Mouse (Mus musculus) left cerebral cortex, adult 2 months (tissue): ENCODE measurements at regions not wholly inside any gene's neighbourhood (a gene's known extent, or its start where the extent isn't known, plus 50 kb on each side); places are given as distances from the start of the nearest gene placed in this dataset.

Experiments
- DNase-seq, 2 experiments: peaks; one replicate each; pipeline ENCODE4 v3.0.0; 2021 to 2022; ENCODE audit warnings: low spot score in 2 of 2, mixed read lengths in 1 of 2; ENCODE audit errors: extremely low spot score in 1 of 2
- H3K27ac ChIP-seq: fragments of 200-600 bp; 2 replicates; pipeline ENCODE4 v1.8.1; 2022
- H3K4me3 ChIP-seq: fragments of 200-600 bp; 2 replicates; pipeline ENCODE4 v1.8.1; 2022
- CTCF ChIP-seq: fragments of 200-600 bp; IDR thresholded peaks from 2 replicates; pipeline ENCODE4 v1.8.1; 2022; ENCODE audit warnings: antibody characterized with exemption, mild to moderate bottlenecking, moderate library complexity
- intact Hi-C: fragments of 180-260 bp; cut with DNase I; formaldehyde crosslinking; loops from one replicate; pipeline ENCODE4 v1.15.1; 2025

DNA sequence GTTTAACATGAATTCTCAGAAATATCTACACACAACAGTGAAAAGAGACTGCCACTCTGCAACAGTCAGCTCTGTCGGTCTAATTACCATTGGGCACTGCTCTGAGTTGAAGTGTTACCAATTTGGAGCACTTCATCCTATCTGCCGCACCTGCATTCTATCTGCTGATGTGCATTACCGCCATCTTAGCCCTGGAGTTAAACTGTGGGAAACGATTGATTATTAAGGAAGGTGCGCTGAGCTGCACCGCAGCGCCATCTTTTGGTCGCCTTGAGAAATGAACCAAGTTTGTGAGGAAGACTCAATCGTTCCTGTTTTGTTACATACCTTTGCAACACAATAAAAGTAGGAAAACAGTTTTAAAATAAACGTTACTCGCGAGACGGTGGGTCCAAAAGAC, 110.5 kb downstream of the Rergl start:
- no peak overlapping the region for H3K4me3 ChIP-seq
- intact Hi-C loops: loop anchor here (1.0 to 5.0 kb wide), 2 partner anchors 914 to 1219 kb away; no protein-coding TSS in a partner anchor
- DNase-seq: peak; percentile 54 to 55
- no peak overlapping the region for H3K27ac ChIP-seq
- TF ChIP-seq CTCF: peak; percentile 82

DNA sequence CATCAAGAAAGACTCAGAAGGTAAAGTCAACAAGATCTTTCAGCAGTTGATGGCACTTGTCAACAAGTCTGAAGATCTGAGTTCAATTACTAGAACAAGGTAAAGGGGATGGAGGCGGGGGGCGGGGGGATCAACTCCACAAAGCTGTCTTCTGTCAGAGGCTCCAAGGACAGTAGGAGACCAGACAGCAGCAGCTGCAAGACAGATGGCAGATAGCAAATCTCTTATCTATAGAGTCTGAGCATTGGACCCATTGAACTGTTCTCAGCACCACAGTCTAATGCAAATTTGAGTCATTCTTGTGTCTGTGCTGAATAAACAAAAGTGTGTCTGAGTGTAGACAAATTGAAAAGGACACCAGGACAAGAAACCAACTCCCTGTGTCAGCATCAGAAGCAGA, 150.8 kb downstream of the Rergl start:
- no peak overlapping the region for H3K4me3 ChIP-seq
- intact Hi-C loops: no loop called here
- no peak for TF ChIP-seq CTCF
- H3K27ac ChIP-seq: no peak overlapping the region
- DNase-seq: no peak

DNA sequence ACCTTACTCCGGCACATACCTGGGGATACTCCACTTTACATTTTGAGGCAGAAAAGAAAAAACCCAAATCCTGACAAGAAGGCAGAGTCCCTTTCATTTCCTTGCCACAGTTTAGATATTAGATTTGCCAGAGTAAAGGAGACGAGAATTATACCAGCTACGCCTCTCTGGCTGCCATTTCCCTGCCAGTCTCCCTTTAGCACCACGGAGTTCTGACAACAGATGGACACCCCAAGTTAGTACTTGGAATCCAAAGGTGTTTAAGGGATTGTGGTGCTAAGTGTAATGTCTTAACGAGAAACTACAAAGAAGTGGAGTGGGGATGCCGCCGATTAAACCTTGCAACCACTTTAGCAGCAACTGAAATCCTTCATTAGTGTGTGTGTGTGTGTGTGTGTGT, 176.6 kb downstream of the Rergl start:
- Histone ChIP-seq H3K4me3 (no peak overlapping the region), H3K27ac (no peak overlapping the region)
- TF ChIP-seq CTCF: no peak
- DNase-seq: no peak
- intact Hi-C loops: no loop called here

DNA sequence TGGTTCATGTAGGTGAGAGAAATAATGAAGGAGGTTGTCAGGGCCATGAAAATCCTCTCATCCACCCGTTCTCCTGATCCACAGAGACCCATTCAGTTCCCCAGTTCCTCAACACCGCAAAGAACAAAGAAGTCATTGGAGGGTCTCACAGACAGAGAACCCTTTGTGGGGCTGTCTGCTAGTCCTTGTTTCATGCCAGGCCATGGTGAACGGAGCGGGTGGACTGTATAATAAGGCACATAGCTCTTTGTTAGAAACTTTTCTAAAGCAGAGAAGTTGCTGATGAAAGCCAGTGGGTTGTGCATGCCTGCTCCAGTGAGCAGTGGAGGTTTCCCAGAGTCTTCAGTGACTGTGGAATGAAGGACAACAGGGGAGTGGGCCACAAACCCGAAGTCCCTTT, 194.1 kb downstream of the Rergl start:
- Histone ChIP-seq H3K27ac (no peak overlapping the region), H3K4me3 (no peak overlapping the region)
- TF ChIP-seq CTCF: no peak
- no peak for DNase-seq
- intact Hi-C loops: no loop called here

DNA sequence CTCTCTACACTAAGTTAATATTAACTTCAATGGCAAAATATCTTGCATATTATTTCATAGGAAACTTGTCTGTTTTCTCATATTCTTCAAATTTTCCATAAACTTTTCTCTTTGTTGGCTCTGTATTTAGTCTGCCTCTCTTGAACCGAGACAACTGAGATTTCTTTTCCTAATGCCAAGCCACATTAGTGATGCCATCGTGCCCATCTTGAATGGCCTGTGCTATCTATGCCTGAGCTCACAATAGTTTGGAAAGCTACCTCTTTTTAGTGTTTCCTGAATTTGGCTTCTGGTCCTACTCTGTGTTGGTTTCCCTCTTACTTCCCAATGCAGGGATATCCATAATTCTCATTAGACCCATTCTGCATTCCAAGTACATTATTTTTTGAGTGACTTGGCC, 197.5 kb downstream of the Rergl start:
- intact Hi-C loops: no loop called here
- no peak for TF ChIP-seq CTCF
- DNase-seq: no peak
- Histone ChIP-seq H3K27ac (no peak overlapping the region), H3K4me3 (no peak overlapping the region)

DNA sequence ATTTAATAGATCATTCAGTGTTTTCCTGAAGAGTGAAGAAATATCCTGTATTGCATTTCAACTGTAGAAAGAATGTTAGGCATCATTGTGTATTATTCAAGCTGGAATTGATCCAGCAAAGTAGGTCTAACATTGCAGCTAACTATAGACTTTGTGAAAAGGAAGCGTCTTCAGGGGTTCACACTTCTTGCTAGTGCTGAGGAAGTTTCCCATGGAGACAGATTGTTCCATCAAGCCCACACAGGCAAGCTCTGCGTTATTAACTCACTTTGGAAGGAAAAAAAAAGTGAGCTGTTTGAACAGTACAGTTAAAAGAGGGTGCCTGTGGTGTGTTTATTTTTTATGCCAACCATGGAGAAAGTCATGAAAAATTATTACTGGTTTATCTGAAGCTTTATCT, 206.1 kb downstream of the Rergl start:
- no peak overlapping the region for H3K4me3 ChIP-seq
- peak in 1 of 2 experiments; percentile 33 for DNase-seq
- H3K27ac ChIP-seq: peak overlapping the region; percentile 44; the same call in 1 of the 2 replicates
- intact Hi-C loops: no loop called here
- no peak for TF ChIP-seq CTCF

DNA sequence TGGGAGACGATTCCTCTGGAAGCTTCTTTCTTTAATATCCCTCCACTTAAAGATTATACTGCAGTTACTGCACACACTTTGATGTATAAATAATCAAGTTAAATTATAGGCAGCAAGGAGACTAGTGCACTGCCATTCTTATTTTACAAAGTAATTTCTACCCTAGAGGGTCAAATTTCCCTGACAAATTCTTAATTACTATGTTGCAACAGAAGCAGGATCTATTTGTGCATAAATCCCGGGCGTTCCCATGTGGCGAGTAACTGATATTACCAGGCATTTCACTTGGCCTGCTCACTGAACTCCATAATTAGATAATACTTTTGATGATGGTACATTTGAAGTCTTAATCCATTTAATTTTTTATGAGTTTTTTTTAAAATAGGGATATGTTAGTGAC, 222.7 kb downstream of the Rergl start:
- H3K27ac ChIP-seq: no peak overlapping the region
- no peak for TF ChIP-seq CTCF
- intact Hi-C loops: no loop called here
- no peak for DNase-seq
- H3K4me3 ChIP-seq: no peak overlapping the region

DNA sequence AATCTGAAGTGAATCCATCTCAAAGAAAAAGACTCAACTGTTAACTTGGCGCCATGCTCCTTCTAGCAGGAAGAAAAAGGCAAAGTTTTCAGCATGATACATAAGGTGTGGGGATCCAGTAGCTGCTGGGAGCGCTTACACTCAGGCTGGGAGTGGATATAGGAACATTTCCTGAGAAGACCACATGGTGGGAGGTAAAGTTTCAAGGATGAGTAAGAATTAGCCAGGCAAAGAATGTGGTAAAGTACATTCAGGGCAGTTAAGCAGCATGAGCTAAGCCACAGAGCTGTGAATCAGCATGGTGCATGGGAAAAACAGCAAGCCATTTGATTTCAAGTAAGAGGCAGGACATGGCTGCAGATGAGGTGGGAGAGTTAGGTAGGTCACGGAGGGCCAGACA, 226.3 kb downstream of the Rergl start:
- intact Hi-C loops: no loop called here

DNA sequence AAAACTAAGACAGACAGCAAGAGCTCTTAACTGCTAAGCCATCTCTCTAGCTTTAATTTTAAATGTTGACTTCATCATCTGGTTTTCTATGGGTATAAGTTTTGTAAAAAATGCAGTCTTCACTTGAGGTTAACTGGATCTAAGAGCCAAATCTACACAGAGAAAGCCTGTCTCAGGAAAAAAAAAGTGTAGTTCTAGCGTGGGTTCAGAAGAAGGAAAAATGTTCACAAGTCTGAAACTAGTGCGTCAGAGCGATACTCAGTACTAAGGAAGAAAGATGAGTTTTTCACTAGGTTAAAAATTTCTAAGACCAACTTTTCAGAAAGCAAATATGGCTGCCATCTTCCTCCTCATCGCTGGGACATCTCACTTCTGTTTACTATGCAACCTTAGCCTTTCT, 248.1 kb downstream of the Rergl start:
- intact Hi-C loops: loop anchor here (5.0 kb wide), 2 partner anchors 134 to 1081 kb away; no protein-coding TSS in a partner anchor
- no peak for DNase-seq
- Histone ChIP-seq H3K4me3 (no peak overlapping the region), H3K27ac (no peak overlapping the region; the same call in 1 of the 2 replicates)
- TF ChIP-seq CTCF: no peak

More for the DNA sequence above, 226.3 kb downstream of the Rergl start:
- Histone ChIP-seq H3K4me3 (no peak overlapping the region), H3K27ac (no peak overlapping the region)
- TF ChIP-seq CTCF: no peak
- DNase-seq: no peak

DNA sequence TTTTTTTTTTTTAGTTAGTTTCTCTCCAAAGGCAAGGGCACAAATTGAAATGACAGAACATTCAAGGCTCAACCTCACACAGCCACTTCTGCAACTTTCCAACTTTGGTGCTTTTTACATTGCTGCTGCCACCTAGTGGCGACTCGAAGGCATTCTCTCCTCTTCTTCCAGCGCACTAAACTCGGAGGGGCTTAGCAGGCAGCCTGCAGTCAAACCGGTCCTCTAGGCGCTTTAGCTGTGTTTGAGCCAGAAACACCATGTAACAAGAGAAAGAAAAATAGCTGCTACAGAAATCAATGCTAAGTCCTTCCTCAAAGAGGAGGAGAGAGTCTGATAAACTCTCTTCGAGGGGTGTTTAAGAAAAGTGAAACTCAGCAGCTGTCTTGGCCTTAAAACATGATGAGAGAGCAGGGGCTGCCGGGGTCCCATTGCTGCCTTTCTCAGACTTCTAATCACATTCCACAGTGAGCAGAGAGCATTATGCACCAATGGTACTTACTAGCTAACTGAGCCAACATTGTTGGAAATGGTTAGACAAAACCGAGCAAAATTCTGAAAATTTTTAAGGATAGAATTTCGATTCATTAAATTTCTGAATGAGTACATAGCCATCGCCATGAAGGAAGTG, 252.7 kb downstream of the Rergl start:
- Histone ChIP-seq H3K27ac (no peak overlapping the region), H3K4me3 (peak overlapping the region; percentile 9; the same call in 1 of the 2 replicates)
- peak; percentile 65 to 72 for DNase-seq
- intact Hi-C loops: loop anchor here (1.0 kb wide), 1 partner anchor 772 kb away; no protein-coding TSS in a partner anchor
- peak; percentile 77 for TF ChIP-seq CTCF

DNA sequence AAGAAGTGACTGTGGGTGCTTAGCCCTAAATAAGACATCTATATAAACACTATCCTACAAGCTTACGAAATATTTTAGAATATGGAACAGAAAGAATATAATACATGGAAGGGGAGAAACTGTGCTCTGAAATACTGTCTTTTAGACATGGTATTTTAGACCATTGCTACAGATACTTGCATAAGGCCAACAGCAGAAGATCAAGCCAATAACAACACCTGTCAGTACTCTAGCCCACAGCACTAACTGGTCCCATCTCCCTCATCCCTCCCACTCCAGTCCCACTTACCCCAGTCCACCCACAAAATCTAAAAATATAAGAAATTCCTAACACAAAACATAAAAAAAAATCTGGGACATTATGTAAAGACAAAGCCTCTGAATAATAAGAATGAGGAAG, 275.6 kb downstream of the Rergl start:
- no peak for TF ChIP-seq CTCF
- no peak overlapping the region for H3K27ac ChIP-seq
- DNase-seq: no peak
- intact Hi-C loops: no loop called here
- H3K4me3 ChIP-seq: no peak overlapping the region

DNA sequence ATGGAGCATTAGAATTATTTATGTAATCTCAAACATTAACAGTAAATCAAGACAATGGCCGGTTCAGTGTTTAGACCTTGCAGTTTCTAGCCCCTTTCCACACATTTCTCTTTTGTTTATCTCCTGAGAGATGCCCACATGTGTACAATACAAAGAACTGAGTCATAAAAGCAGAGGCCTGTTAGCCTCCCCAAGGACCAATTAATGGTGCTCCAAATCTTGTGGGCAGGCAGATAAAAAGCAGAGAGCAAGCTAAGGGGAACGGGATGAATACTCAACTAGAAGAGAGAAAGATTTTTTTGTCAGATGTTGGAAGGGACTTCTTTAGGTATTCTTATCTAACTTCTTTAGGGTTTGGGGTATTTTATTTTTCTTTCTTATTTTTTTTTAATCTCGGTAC, 287.3 kb downstream of the Rergl start:
- no peak for TF ChIP-seq CTCF
- DNase-seq: no peak
- H3K4me3 ChIP-seq: no peak overlapping the region
- no peak overlapping the region for H3K27ac ChIP-seq
- intact Hi-C loops: no loop called here

DNA sequence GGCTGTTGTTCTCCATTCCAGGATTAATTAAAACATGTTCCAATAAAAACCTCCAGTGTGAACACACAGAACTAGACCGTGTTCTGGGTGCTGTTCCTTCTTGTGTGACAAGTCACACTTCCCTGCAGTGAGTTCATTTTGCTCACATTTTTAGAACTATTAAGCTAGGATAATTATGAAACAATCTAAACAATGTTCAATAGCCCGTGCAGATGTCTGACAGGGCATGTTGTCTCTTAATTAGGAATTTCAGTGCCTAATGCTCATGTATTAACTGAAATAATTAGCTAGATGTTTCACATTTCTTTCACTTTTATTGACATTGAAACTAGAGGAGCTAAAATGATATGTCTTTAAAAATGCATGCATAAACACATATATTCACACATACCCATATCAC, 291.5 kb downstream of the Rergl start:
- TF ChIP-seq CTCF: no peak
- intact Hi-C loops: no loop called here
- DNase-seq: no peak
- Histone ChIP-seq H3K27ac (no peak overlapping the region), H3K4me3 (no peak overlapping the region)
